Mouse (Mus musculus) ES-E14 (cell line): ENCODE data around the gene Cpn1.

ENCODE experiments used
- CHD2 ChIP-seq: IDR thresholded peaks from 2 replicates; pipeline ENCODE4 v1.6.1; 2014; ENCODE audit warnings: mild to moderate bottlenecking, low read depth, low read length, inconsistent platforms
- HCFC1 ChIP-seq: IDR thresholded peaks from 2 replicates; pipeline ENCODE4 v1.6.1; 2012; ENCODE audit warnings: low read length, inconsistent platforms, borderline replicate concordance; ENCODE audit not compliant: insufficient read depth
- MAFK ChIP-seq: IDR thresholded peaks from 2 replicates; pipeline ENCODE4 v1.6.1; 2014; ENCODE audit warnings: mild to moderate bottlenecking, low read depth, low read length, inconsistent platforms; ENCODE audit not compliant: insufficient read depth
- ZC3H11A ChIP-seq: IDR thresholded peaks from 2 replicates; pipeline ENCODE4 v1.6.1; 2012; ENCODE audit warnings: low read depth, mild to moderate bottlenecking, inconsistent platforms, low read length, borderline replicate concordance
- ZNF384 ChIP-seq: IDR thresholded peaks from 2 replicates; pipeline ENCODE4 v1.6.1; 2012; ENCODE audit warnings: low read depth, low read length, inconsistent platforms

DNA sequence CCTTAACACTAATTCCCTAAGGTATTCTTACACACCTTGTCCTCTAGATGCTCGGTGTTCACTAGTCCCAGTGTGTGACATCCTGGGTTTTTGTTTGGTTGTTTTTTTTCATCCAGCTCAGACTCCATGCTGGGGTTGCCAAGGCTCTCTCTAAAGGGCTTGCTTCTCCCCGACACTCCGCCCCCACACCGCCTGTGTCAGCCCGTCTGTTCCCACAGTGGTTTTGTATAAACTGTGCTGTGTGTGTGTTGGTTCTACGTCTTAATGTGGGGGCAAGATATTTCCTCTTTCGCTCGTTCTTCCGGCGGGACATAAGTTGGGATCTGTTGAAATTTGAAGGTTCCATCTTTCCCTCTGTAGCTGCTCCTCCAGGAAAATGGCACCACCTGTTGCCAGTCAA is 11.7 kb upstream of the Cpn1 start:
- TF ChIP-seq ZC3H11A (no peak), HCFC1 (no peak), ZNF384 (no peak), CHD2 (no peak), MAFK (no peak)
